Mouse (Mus musculus) CD4-positive, CD25-positive, alpha-beta regulatory T cell, adult 9 weeks (primary cell): ENCODE data around the gene Mcpt1. TPM values are rescaled to one million over a fixed set of nuclear protein-coding genes. Genes with fewer than 3 reads are reported as not detected.

Source experiments
- polyA plus RNA-seq: library from polyadenylated mRNA; unstranded; fragments of 100-300 nt; shearing (Covaris generic); gene quantifications from one replicate; pipeline ENCODE4 v1.2.1, GENCODE M21; 2017

Gene Mcpt1
- not detected for polyA plus RNA-seq

DNA sequence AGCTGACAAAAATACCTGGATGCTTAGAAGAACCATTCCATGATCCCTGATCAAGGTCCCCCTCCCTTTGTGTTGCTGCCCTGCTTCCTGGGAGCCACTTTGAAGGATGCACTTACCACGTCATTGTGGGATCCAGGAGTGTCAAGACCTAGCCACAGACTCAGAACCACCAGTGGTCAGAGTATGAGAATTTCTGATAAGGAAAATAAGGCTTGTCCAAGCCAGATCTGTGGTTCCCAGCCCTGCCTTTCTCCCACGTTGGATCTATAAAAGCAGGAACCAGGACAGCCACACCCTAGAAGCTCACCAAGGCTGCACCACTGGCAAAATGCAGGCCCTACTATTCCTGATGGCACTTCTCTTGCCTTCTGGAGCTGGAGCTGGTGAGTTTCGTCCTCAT is at the start of gene Mcpt1:
TSS of gene Mcpt1 (plus strand) at position 301 of the 400 bp plus-strand sequence.

DNA sequence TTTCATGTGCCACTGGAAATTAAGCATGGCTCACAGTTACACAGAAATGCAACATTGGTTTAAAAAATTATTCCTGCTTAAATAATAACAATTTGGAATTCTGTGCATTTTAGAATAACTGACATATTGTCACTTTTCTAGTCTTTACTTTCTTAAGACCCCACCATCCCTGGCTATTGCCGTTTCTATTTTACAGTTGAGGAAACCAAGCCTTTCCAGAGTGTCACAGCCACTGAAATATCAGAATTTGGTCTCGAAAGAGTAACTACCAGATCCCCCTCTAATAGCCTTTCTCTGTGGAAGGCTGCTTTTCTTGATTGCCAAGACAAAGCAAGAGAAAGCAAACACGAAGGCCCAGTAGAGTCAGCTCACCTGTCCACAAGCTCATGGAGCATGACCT is 12.6 kb downstream of the Mcpt1 start, which contains the start of gene Mcpt9:
TSS of gene Mcpt9 (minus strand) at position 101 of the 400 bp plus-strand sequence.

DNA sequence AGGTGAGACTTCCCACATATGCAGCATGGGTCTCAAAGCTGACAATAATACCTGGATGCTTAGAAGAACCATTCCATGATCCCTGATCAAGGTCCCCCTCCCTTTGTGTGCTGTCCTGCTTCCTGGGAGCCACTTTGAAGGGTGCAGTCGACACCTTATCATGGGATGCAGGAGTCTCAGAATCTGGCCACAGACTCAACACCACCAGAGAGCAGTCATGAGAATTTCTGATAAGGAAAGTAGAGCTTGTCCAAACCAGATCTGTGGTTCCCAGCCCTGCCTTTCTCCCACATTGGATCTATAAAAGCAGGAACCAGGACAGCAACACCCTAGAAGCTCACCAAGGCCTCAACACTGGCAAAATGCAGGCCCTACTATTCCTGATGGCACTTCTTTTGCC is 24.0 kb downstream of the Mcpt1 start, which contains the start of gene Mcpt2:
TSS of gene Mcpt2 (plus strand) at position 250 of the 400 bp plus-strand sequence.

DNA sequence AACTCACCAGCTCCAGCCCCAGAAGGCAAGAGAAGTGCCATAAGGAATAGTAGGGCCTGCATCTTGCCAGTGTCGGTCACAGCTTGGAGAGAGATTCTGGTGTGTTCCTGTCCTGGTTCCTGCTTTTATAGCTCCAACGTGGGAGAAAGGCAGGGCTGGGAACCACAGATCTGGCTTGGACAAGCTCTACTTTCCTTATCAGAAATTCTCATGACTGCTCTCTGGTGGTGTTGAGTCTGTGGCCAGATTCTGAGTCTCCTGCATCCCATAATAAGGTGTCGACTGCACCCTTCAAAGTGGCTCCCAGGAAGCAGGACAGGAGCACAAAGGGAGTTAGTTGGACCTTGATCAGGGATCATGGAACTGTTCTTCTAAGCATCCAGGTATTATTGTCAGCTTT is 44.4 kb downstream of the Mcpt1 start, which contains the start of gene Mcpt4:
TSS of gene Mcpt4 (minus strand) at position 101 of the 400 bp plus-strand sequence.

Other genes with a start within 250 kb of the Mcpt1 start
- not detected for gene Adcy4, start 233.9 kb upstream of the Mcpt1 start, polyA plus RNA-seq
- gene Ripk3, start 229.1 kb upstream of the Mcpt1 start, polyA plus RNA-seq: 79.6 TPM
- gene Nfatc4, start 194.8 kb upstream of the Mcpt1 start, polyA plus RNA-seq: not detected
- gene Nynrin, start 164.0 kb upstream of the Mcpt1 start, polyA plus RNA-seq: 1.7 TPM
- 0.25 TPM for gene Cbln3, start 133.6 kb upstream of the Mcpt1 start, polyA plus RNA-seq
- gene Khnyn, start 133.0 kb upstream of the Mcpt1 start, polyA plus RNA-seq: 90.5 TPM
- 86.9 TPM for gene Sdr39u1, start 117.7 kb upstream of the Mcpt1 start, polyA plus RNA-seq
- not detected for gene Cma1, start 73.3 kb upstream of the Mcpt1 start, polyA plus RNA-seq
- not detected for gene Cma2, start 67.0 kb upstream of the Mcpt1 start, polyA plus RNA-seq
- gene Mcpt9, start 12.5 kb downstream of the Mcpt1 start, polyA plus RNA-seq: not detected
- gene Mcpt2, start 24.1 kb downstream of the Mcpt1 start, polyA plus RNA-seq: not detected
- gene Mcpt4, start 44.3 kb downstream of the Mcpt1 start, polyA plus RNA-seq: not detected
- not detected for gene Mcpt8, start 67.3 kb downstream of the Mcpt1 start, polyA plus RNA-seq
- gene Ctsg, start 84.6 kb downstream of the Mcpt1 start, polyA plus RNA-seq: not detected
- not detected for gene Gzme, start 102.7 kb downstream of the Mcpt1 start, polyA plus RNA-seq
- not detected for gene Gzmd, start 114.6 kb downstream of the Mcpt1 start, polyA plus RNA-seq
- not detected for gene Gzmg, start 141.6 kb downstream of the Mcpt1 start, polyA plus RNA-seq
- not detected for gene Gzmn, start 156.6 kb downstream of the Mcpt1 start, polyA plus RNA-seq
- not detected for gene Gzmf, start 193.4 kb downstream of the Mcpt1 start, polyA plus RNA-seq
- gene Gzmc, start 216.7 kb downstream of the Mcpt1 start, polyA plus RNA-seq: 5.7 TPM
- gene Gzmb, start 244.3 kb downstream of the Mcpt1 start, polyA plus RNA-seq: 15.5 TPM